Mouse (Mus musculus): ENCODE results near the gene Hspb9. TPM values are rescaled to one million over a fixed set of nuclear protein-coding genes. Genes with fewer than 3 reads are reported as not detected.
A peak's percentile ranks its signal among the peaks of the same experiment; 100 is the strongest.

The Hspb9 gene
- total RNA-seq (2012; rRNA removed) = 0.49 and 0.73 TPM in 2 replicates
- polyA plus RNA-seq (2012; ENCODE audit: insufficient read depth in 1 of 2, insufficient read length in 2 of 2, low read depth in 1 of 2, low replicate concordance in 2 of 2, missing spikeins in 1 of 2) = 1 to 10 TPM in 1 of 2 experiments, not detected in 1; 2.1 TPM

DNA sequence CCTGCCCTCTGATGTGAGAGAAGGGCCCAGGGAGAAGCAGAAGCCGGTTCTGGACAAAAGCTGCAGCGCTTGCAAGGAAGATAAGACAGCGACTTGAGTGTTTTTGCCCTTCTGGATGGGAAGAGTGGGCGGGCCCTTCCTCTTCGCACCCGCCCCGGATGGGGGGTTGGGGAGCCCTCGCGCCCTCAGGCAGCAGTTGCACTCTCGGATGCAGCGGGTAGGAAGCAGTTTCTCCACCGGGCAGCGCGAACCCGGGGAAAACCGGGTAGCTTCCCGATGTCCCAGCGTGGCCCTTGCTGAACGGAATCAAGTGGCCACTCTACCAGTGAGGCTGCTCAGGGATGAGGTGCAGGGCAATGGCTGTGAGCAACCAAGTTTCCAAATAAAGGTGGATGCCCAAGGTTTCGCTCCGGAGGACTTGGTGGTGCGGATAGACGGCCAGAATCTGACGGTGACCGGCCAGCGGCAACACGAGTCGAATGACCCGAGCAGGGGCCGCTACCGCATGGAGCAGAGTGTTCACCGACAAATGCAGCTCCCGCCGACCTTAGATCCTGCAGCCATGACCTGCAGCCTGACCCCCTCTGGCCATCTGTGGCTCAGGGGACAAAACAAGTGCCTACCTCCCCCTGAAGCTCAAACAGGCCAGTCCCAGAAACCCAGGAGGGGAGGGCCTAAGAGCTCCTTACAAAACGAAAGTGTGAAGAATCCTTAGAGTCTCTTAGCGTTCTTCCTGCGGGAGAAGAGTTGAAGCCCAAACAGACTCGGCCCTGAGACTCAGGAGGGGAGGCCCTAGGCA lies at the start of gene Hspb9:
Hspb9 (plus strand) TSS at position 116 of the 799 bp plus-strand sequence.
- no peaks in the 10 kb centered on the region for H3K9me3 ChIP-seq (replicated peaks; ENCODE audit: insufficient read depth, low read length)
- peaks cover 4 to 28% of the 10 kb centered on the region in 2 experiments for H3K36me3 ChIP-seq (ENCODE audit: control insufficient read depth in 1 of 2, insufficient read depth in 2 of 2, low read length in 2 of 2)
- no peaks in the 10 kb centered on the region for H3K27me3 ChIP-seq (ENCODE audit: control insufficient read depth in 1 of 2, insufficient read depth in 2 of 2, low read length in 2 of 2)
- peak within 1 kb of the TSS; percentile 79 for H3K27ac ChIP-seq (ENCODE audit: control insufficient read depth, low read depth, low read length)
- peaks cover 5 to 27% of the 10 kb centered on the region in 2 experiments; a peak in 3 of 4 replicates for H3K4me1 ChIP-seq (ENCODE audit: control insufficient read depth in 1 of 2, insufficient read depth in 2 of 2, low read length in 2 of 2)
- H3K4me3 ChIP-seq (ENCODE audit: control insufficient read depth in 1 of 2, insufficient read depth in 1 of 2, low read depth in 2 of 2, low read length in 2 of 2) = peak within 1 kb of the TSS; percentile 32 to 39
- peak within 1 kb of the TSS; percentile 64 for H3K9ac ChIP-seq (ENCODE audit: control insufficient read depth, low read depth, low read length, poor library complexity, severe bottlenecking)
- peak; percentile 96 for DNase-seq (ENCODE audit: low read depth, low spot score)
- peaks cover 13% of the 10 kb centered on the region for H3K79me2 ChIP-seq (ENCODE audit: control insufficient read depth, insufficient read depth, low read length, poor library complexity)
- TF ChIP-seq MXI1 (IDR thresholded peaks at IDR 0.05; ENCODE audit: low read depth, low read length) (peak; percentile 33; the same call in 1 of the 2 replicates), GATA1 (IDR thresholded peaks at IDR 0.05; ENCODE audit: low read depth, low read length) (peak; percentile 78), CTCF (IDR thresholded peaks at IDR 0.05 in 2 of 3, conservative IDR thresholded peaks at IDR 0.05 in 1 of 3; ENCODE audit: control insufficient read depth in 1 of 3, insufficient read depth in 1 of 3, low read depth in 2 of 3, low read length in 3 of 3, poor library complexity in 1 of 3, severe bottlenecking in 1 of 3) (no peak; a peak in 1 of 6 replicates), CHD2 (IDR thresholded peaks at IDR 0.05; ENCODE audit: low read length) (peak; percentile 54), GABPA (IDR thresholded peaks at IDR 0.05; ENCODE audit: low read depth, low read length) (no peak), HCFC1 (IDR thresholded peaks at IDR 0.05; ENCODE audit: low read depth, low read length) (peak; percentile 74), MAFK (IDR thresholded peaks at IDR 0.05; ENCODE audit: borderline replicate concordance, low read depth, low read length) (no peak), USF1 (IDR thresholded peaks at IDR 0.05; ENCODE audit: low read depth, low read length) (no peak; the same call in 1 of the 2 replicates), POLR2A (IDR thresholded peaks at IDR 0.05; ENCODE audit: control insufficient read depth in 1 of 2, insufficient read depth in 1 of 2, low read depth in 1 of 2, low read length in 2 of 2, poor library complexity in 1 of 2) (peak; percentile 31 to 63; a peak in 2 of 4 replicates), POLR2AphosphoS2 (IDR thresholded peaks at IDR 0.05; ENCODE audit: low read length) (peak; percentile 74; the same call in 1 of the 2 replicates), BHLHE40 (IDR thresholded peaks at IDR 0.05; ENCODE audit: borderline replicate concordance, low read depth, low read length) (no peak), POLR2AphosphoS5 (IDR thresholded peaks at IDR 0.05; ENCODE audit: borderline replicate concordance, low read depth, low read length) (no peak), TCF12 (IDR thresholded peaks at IDR 0.05; ENCODE audit: low read depth, low read length) (peak; percentile 56; the same call in 1 of the 2 replicates), MAX (IDR thresholded peaks at IDR 0.05; ENCODE audit: low read length) (peak; percentile 56), KAT2A (conservative IDR thresholded peaks at IDR 0.05; ENCODE audit: low read depth, low read length) (no peak), ZMIZ1 (IDR thresholded peaks at IDR 0.05; ENCODE audit: low read depth, low read length) (peak; percentile 57; the same call in 1 of the 2 replicates), UBTF (IDR thresholded peaks at IDR 0.05; ENCODE audit: borderline replicate concordance, insufficient read depth, low read depth, low read length) (no peak), NELFE (IDR thresholded peaks at IDR 0.05; ENCODE audit: low read depth, low read length) (peak; percentile 68), RAD21 (IDR thresholded peaks at IDR 0.05; ENCODE audit: low read depth, low read length) (no peak), TBP (IDR thresholded peaks at IDR 0.05; ENCODE audit: low read depth, low read length) (peak; percentile 77), EP300 (IDR thresholded peaks at IDR 0.05; ENCODE audit: low read depth in 1 of 2, low read length in 2 of 2) (peak; percentile 41 to 75), E2F4 (IDR thresholded peaks at IDR 0.05; ENCODE audit: borderline replicate concordance, low read depth, low read length) (no peak), SIN3A (IDR thresholded peaks at IDR 0.05; ENCODE audit: low read length) (peak; percentile 89), ZNF384 (IDR thresholded peaks at IDR 0.05; ENCODE audit: low read depth, low read length) (no peak; the same call in 1 of the 2 replicates), MYC (IDR thresholded peaks at IDR 0.05; ENCODE audit: low read depth, low read length) (0 out of 2 replicates have a peak, but pooled peaks have one; percentile 33), USF2 (IDR thresholded peaks at IDR 0.05; ENCODE audit: borderline replicate concordance in 1 of 2, insufficient read depth in 1 of 2, low read depth in 1 of 2, low read length in 2 of 2) (no peak), ZKSCAN1 (IDR thresholded peaks at IDR 0.05; ENCODE audit: low read depth, low read length) (0 out of 2 replicates have a peak, but pooled peaks have one; percentile 10), CHD1 (IDR thresholded peaks at IDR 0.05; ENCODE audit: low read depth, low read length) (no peak), MAZ (IDR thresholded peaks at IDR 0.05; ENCODE audit: low read depth, low read length) (peak; percentile 85; the same call in 1 of the 2 replicates), ELF1 (IDR thresholded peaks at IDR 0.05; ENCODE audit: low read depth, low read length) (peak; percentile 66), TAL1 (IDR thresholded peaks at IDR 0.05; ENCODE audit: low read length) (peak; percentile 70), ZC3H11A (IDR thresholded peaks at IDR 0.05; ENCODE audit: low read depth, low read length) (no peak), JUND (IDR thresholded peaks at IDR 0.05; ENCODE audit: low read depth, low read length) (no peak), RCOR1 (IDR thresholded peaks at IDR 0.05; ENCODE audit: low read depth, low read length) (peak; percentile 20; the same call in 1 of the 2 replicates), SMC3 (IDR thresholded peaks at IDR 0.05; ENCODE audit: low read depth, low read length) (no peak; the same call in none of the 2 replicates)
